Mouse (Mus musculus): Measurements from ENCODE around the gene Ern2. TPM values are rescaled to one million over a fixed set of nuclear protein-coding genes. Genes with fewer than 3 reads are reported as not detected.
A peak's percentile ranks its signal among the peaks of the same experiment; 100 is the strongest.

Ern2 gene
- polyA plus RNA-seq, 1 experiment from 2014 or later, result 4.8 TPM

GRCm38 (mm10) chr7:122158488-122158887, 27.5 kb downstream of the Ern2 start:
- Histone ChIP-seq H3K4me2 (replicated peaks) (peak overlapping the region; percentile 92), H3K27me3 (replicated peaks) (no peaks in the 10 kb centered on the region)
- ATAC-seq, result no peak

GRCm38 (mm10) chr7:122152473-122152872, 33.5 kb downstream of the Ern2 start:
- Histone ChIP-seq H3K36me3 (peaks cover 17% of the 10 kb centered on the region), H3K4me3 (replicated peaks) (no peak overlapping the region), H3K9ac (no peak overlapping the region), H3K27ac (peak overlapping the region; percentile 25; the same call in 1 of the 2 replicates), H3K4me2 (replicated peaks) (0 out of 2 replicates have a peak overlapping the region, but pooled peaks have one; percentile 14), H3K4me1 (replicated peaks) (0 out of 2 replicates have a peak, but pooled peaks cover under 1% of the 10 kb centered on the region), H3K9me3 (no peaks in the 10 kb centered on the region), H3K27me3 (replicated peaks) (no peaks in the 10 kb centered on the region)
- WGBS, result 60% methylated on average over 4 of the region's 4 CpGs
- ATAC-seq, result peak; percentile 93

More at GRCm38 (mm10) chr7:122158488-122158887, 27.5 kb downstream of the Ern2 start:
- WGBS, result 4% methylated on average over 13 of the region's 13 CpGs
- H3K4me1 ChIP-seq (replicated peaks), result peaks cover 27% of the 10 kb centered on the region
- no peaks in the 10 kb centered on the region for H3K9me3 ChIP-seq
- H3K4me3 ChIP-seq (replicated peaks), result peak overlapping the region; percentile 85
- peak overlapping the region; percentile 60 for H3K9ac ChIP-seq
- peaks cover 9% of the 10 kb centered on the region for H3K36me3 ChIP-seq
- peak overlapping the region; percentile 90 for H3K27ac ChIP-seq

GRCm38 (mm10) chr7:122140991-122141390, 45.0 kb downstream of the Ern2 start:
- no peak overlapping the region for H3K4me2 ChIP-seq (replicated peaks)
- no peaks in the 10 kb centered on the region for H3K9me3 ChIP-seq
- H3K4me3 ChIP-seq (replicated peaks), result no peak overlapping the region
- ATAC-seq, result no peak
- no peak overlapping the region for H3K9ac ChIP-seq
- H3K27me3 ChIP-seq (replicated peaks), result no peaks in the 10 kb centered on the region
- no peak overlapping the region for H3K27ac ChIP-seq
- no peaks in the 10 kb centered on the region for H3K4me1 ChIP-seq (replicated peaks)
- H3K36me3 ChIP-seq, result peaks cover 42% of the 10 kb centered on the region

GRCm38 (mm10) chr7:122138190-122138589, 47.8 kb downstream of the Ern2 start:
- no peaks in the 10 kb centered on the region for H3K9me3 ChIP-seq
- H3K4me1 ChIP-seq (replicated peaks), result no peaks in the 10 kb centered on the region
- 88% methylated on average over 5 of the region's 5 CpGs for WGBS
- no peak overlapping the region for H3K9ac ChIP-seq
- H3K36me3 ChIP-seq, result peaks cover 27% of the 10 kb centered on the region
- no peaks in the 10 kb centered on the region for H3K27me3 ChIP-seq (replicated peaks)
- ATAC-seq, result no peak
- H3K4me3 ChIP-seq (replicated peaks), result no peak overlapping the region
- no peak overlapping the region for H3K4me2 ChIP-seq (replicated peaks)
- H3K27ac ChIP-seq, result no peak overlapping the region

GRCm38 (mm10) chr7:122137071-122137470, 48.9 kb downstream of the Ern2 start:
- no peak for ATAC-seq
- Histone ChIP-seq H3K4me2 (replicated peaks) (no peak overlapping the region), H3K27ac (no peak overlapping the region), H3K4me3 (replicated peaks) (no peak overlapping the region), H3K9ac (no peak overlapping the region), H3K36me3 (peaks cover 23% of the 10 kb centered on the region), H3K4me1 (replicated peaks) (no peaks in the 10 kb centered on the region), H3K27me3 (replicated peaks) (no peaks in the 10 kb centered on the region), H3K9me3 (no peaks in the 10 kb centered on the region)

- Histone ChIP-seq H3K4me1 (replicated peaks) (no peaks in the 10 kb centered on the region), H3K27ac (no peak overlapping the region), H3K27me3 (replicated peaks) (no peaks in the 10 kb centered on the region), H3K36me3 (peaks cover 12% of the 10 kb centered on the region), H3K9me3 (no peaks in the 10 kb centered on the region), H3K4me2 (replicated peaks) (no peak overlapping the region), H3K4me3 (replicated peaks) (no peak overlapping the region), H3K9ac (no peak overlapping the region)
- no peak for ATAC-seq
- WGBS, result 73% methylated on average over 10 of the region's 10 CpGs
Measured at GRCm38 (mm10) chr7:122135070-122135469, 50.9 kb downstream of the Ern2 start.

GRCm38 (mm10) chr7:122133338-122133625, 52.7 kb downstream of the Ern2 start:
- ATAC-seq, result no peak
- WGBS, result 15% methylated on average over 8 of the region's 8 CpGs
- peak overlapping the region; percentile 89 for H3K4me3 ChIP-seq (replicated peaks)
- peak overlapping the region; percentile 57 for H3K4me2 ChIP-seq (replicated peaks)
- H3K27me3 ChIP-seq (replicated peaks), result no peaks in the 10 kb centered on the region
- peak overlapping the region; percentile 81 for H3K9ac ChIP-seq
- peak overlapping the region; percentile 65; the same call in 1 of the 2 replicates for H3K27ac ChIP-seq
- no peaks in the 10 kb centered on the region for H3K36me3 ChIP-seq
- no peaks in the 10 kb centered on the region for H3K4me1 ChIP-seq (replicated peaks)
- no peaks in the 10 kb centered on the region for H3K9me3 ChIP-seq

- peak within 1 kb of the TSS; percentile 65; the same call in 1 of the 2 replicates for H3K27ac ChIP-seq
- no peaks in the 10 kb centered on the region for H3K4me1 ChIP-seq (replicated peaks)
- H3K9me3 ChIP-seq, result no peaks in the 10 kb centered on the region
- under 1% methylated on average over 54 of the region's 54 CpGs for WGBS
- peak within 1 kb of the TSS; percentile 83 for H3K9ac ChIP-seq
- peak; percentile 99 for ATAC-seq
- no peaks in the 10 kb centered on the region for H3K36me3 ChIP-seq
- peak within 1 kb of the TSS; percentile 76 for H3K4me2 ChIP-seq (replicated peaks)
- H3K4me3 ChIP-seq (replicated peaks), result peak within 1 kb of the TSS; percentile 89
- H3K27me3 ChIP-seq (replicated peaks), result no peaks in the 10 kb centered on the region
Measured at GRCm38 (mm10) chr7:122132497-122133337, 53.3 kb downstream of the Ern2 start, which contains the start of the genes Palb2 and Dctn5. Palb2 (minus strand) TSS chr7:122132985. Dctn5 (plus strand) TSS chr7:122133041.

GRCm38 (mm10) chr7:122131834-122132233, 54.2 kb downstream of the Ern2 start:
- Histone ChIP-seq H3K27ac (no peak overlapping the region), H3K4me2 (replicated peaks) (peak overlapping the region; percentile 76), H3K36me3 (0 out of 2 replicates have a peak, but pooled peaks cover 4% of the 10 kb centered on the region), H3K4me1 (replicated peaks) (no peaks in the 10 kb centered on the region), H3K9ac (peak overlapping the region; percentile 83; the same call in 1 of the 2 replicates), H3K9me3 (no peaks in the 10 kb centered on the region), H3K27me3 (replicated peaks) (no peaks in the 10 kb centered on the region), H3K4me3 (replicated peaks) (peak overlapping the region; percentile 89)
- ATAC-seq, result no peak

GRCm38 (mm10) chr7:122126946-122127345, 59.1 kb downstream of the Ern2 start:
- no peaks in the 10 kb centered on the region for H3K4me1 ChIP-seq (replicated peaks)
- 94% methylated on average over 11 of the region's 11 CpGs for WGBS
- ATAC-seq, result no peak
- no peak overlapping the region for H3K4me2 ChIP-seq (replicated peaks)
- H3K27me3 ChIP-seq (replicated peaks), result no peaks in the 10 kb centered on the region
- no peak overlapping the region for H3K9ac ChIP-seq
- no peaks in the 10 kb centered on the region for H3K9me3 ChIP-seq
- no peak overlapping the region for H3K4me3 ChIP-seq (replicated peaks)
- H3K27ac ChIP-seq, result no peak overlapping the region
- H3K36me3 ChIP-seq, result peaks cover 14% of the 10 kb centered on the region; the same call in 1 of the 2 replicates

GRCm38 (mm10) chr7:122125636-122126035, 60.4 kb downstream of the Ern2 start:
- no peak overlapping the region for H3K4me3 ChIP-seq (replicated peaks)
- no peak for ATAC-seq
- H3K4me2 ChIP-seq (replicated peaks), result no peak overlapping the region
- no peak overlapping the region for H3K27ac ChIP-seq
- H3K36me3 ChIP-seq, result peaks cover 14% of the 10 kb centered on the region; the same call in 1 of the 2 replicates
- 80% methylated on average over 8 of the region's 8 CpGs for WGBS
- H3K9me3 ChIP-seq, result no peaks in the 10 kb centered on the region
- no peaks in the 10 kb centered on the region for H3K4me1 ChIP-seq (replicated peaks)
- H3K9ac ChIP-seq, result no peak overlapping the region
- no peaks in the 10 kb centered on the region for H3K27me3 ChIP-seq (replicated peaks)

- Histone ChIP-seq H3K27ac (no peak overlapping the region), H3K4me1 (replicated peaks) (no peaks in the 10 kb centered on the region), H3K9me3 (no peaks in the 10 kb centered on the region), H3K4me3 (replicated peaks) (no peak overlapping the region), H3K36me3 (peaks cover 14% of the 10 kb centered on the region; the same call in 1 of the 2 replicates), H3K27me3 (replicated peaks) (no peaks in the 10 kb centered on the region), H3K9ac (no peak overlapping the region), H3K4me2 (replicated peaks) (no peak overlapping the region)
- no peak for ATAC-seq
- WGBS, result 84% methylated on average over 4 of the region's 4 CpGs
Measured at GRCm38 (mm10) chr7:122123518-122123917, 62.5 kb downstream of the Ern2 start.
